Mouse (Mus musculus): Measurements from ENCODE around the gene Lsamp.

- TF ChIP-seq POLR2A (IDR thresholded peaks at IDR 0.05; ENCODE audit: control insufficient read depth, low read depth, low read length) (no peak), CTCF (IDR thresholded peaks at IDR 0.05; ENCODE audit: control insufficient read depth, insufficient read depth, insufficient replicate concordance, low read depth, low read length) (no peak)
Observed at GRCm38 (mm10) chr16:41588675-41589301, 1604.6 kb downstream of the Lsamp start.
